Mouse (Mus musculus) gastrocnemius, postnatal 4 days (tissue): ENCODE data around the gene Crebrf. TPM values are rescaled to one million over a fixed set of nuclear protein-coding genes. Genes with fewer than 3 reads are reported as not detected.

Experiments used
- DNase-seq, 2 experiments: peaks; one replicate each; pipeline ENCODE4 v3.0.0; 2021 to 2022; ENCODE audit warnings: low spot score in 2 of 2, mixed read lengths in 2 of 2
- total RNA-seq, 2 experiments: library from RNA; stranded (reverse); gene quantifications; 2 replicates each; pipeline ENCODE4 v1.2.3; 2021

Crebrf gene
- total RNA-seq, 2 experiments from 2014 or later: 13.3 to 13.5 TPM

DNA sequence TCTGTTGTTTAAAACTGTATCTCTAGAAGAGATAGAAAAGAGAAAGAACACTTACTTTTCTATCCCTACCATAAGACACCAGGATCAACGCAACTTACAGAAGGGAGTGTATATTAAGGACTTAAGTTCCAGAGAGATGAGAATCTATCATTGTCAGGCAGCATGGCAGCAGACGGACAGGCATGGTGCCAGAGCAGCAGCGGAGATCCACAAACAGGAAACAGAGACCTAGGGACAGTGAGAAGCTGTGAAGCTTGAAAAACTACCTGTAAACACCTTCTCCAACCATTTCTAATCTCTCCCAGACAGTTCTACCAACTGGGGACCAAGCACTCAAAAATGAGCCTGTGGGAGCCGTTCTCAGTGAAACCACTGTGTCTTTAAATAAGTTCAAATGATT lies 11.8 kb upstream of the Crebrf start:
- no peak for DNase-seq

DNA sequence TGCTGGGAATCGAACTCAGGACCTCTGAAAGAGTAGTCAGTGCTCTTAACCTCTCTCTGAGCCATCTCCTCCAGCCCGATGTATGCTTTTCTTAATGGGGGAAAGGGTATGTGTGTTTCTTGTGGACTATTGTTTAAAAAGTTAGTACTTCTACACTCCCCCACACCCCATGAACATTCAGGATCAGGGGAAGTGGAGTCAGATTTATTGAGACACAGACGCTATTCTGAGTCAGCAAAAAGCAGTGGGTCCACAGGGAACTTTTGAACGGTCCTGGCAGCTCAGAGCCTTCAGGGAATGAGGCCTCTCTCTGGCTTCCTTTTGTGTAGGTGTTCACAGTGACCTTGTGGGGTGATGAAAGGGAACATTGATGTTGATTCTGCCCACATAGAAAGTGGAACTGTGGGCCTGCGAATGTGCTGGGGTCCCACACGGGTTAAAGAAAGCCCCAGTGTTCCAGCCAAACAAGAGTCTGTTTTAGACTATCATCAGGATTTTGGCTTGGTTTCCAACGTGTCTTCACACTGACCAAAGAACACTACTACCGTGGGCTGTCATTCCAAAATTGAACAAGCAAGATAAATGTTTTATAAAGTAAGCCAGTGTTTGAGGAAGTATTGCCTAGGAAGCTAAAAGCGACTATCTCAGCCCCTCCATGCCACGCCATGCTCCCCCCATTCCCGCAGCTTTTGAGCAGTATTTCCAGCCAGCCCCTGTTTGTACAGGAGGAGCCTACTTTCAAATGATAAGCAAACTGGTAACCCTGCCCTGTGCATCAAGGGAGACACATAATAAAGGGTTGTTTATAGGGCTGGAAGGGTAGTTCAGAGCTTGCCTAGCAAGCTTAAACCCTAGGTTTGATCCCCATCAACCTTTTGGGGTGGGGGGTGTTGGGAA lies 9.7 kb upstream of the Crebrf start:
- no peak for DNase-seq

DNA sequence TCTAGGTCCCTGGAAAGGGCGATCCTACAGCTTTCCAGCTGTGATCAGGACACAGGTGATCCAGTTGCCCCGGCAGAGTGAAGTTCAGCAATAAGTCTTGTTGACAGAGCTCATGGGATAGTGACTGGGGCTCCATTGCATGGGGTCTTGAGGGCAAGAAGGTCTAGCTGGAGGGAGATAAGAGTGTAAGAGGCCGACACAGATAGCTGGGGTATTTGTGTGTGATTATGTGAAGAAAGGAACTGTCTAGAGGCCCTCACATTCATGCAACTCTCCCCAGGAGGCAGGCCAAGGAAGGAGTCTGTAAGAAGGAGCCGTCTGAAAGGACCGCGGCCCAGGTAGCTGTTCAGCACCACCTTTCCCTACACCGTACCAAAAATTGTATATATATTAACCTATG lies 8.4 kb upstream of the Crebrf start:
- no peak for DNase-seq

DNA sequence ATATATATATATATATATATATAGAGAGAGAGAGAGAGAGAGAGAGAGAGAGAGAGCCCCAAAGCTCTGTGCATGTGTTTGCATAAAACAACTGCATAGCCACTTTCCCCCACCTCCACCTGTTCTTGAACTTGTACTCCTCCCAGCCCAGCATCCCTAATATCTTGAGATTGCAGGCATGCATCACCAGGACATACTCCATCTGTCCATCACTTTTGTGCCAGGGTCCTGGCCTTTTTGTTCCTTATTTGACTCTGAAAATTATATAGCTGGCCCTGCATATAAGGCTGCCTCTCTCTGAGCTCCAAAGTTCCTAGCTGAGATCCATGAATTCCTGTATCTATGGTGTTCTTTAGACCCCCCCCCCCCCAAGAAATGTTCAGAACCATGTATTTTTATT lies 7.0 kb upstream of the Crebrf start:
- DNase-seq: no peak

DNA sequence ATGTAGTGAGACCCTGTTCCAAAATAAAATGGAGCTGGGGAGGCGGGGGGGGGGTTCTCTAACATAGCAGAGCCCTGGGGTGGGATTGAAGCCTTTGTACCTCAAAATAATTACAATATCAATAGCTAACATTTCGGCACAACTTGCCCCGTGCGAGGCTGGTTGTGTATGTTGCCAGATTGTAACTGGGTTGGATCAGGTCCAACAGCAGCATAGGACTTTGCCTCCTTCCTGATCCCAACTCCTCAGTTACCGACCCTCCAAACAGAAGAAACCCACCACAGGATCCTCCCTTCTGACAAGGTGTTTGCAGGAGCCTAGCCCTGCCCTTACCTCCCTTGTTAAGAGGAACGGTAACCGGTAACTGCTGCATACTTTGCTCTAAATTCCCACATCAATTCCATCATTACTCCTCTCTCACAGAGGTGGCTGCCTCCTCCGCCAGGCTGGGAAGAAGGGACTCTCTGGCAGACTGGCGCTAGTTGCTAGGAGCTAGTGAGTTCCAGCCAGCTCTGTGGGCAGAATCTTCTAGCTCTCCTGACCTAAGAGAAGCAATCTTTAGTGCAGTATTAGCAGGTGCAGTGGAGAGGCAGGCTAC lies 6.4 kb upstream of the Crebrf start:
- DNase-seq: no peak

DNA sequence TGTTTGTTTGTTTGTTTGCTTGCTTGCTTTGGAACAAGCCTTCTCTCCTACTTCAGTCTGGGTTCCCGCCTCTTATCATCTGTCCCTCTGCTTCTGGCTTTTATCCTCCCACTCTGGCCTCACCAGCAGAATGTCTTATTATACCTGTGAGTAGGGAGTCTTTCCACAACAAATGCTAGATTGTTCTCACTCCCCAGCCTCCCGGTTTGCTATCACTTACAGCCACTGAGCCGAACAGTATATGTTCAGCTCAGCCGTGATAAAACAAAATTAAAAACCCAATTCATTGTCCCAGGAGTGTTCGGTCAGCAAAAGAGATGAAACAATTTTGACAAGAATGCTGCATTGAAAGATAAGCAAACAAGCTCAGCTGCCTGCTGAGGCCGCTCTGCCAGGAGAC lies 5.4 kb upstream of the Crebrf start:
- DNase-seq: no peak

DNA sequence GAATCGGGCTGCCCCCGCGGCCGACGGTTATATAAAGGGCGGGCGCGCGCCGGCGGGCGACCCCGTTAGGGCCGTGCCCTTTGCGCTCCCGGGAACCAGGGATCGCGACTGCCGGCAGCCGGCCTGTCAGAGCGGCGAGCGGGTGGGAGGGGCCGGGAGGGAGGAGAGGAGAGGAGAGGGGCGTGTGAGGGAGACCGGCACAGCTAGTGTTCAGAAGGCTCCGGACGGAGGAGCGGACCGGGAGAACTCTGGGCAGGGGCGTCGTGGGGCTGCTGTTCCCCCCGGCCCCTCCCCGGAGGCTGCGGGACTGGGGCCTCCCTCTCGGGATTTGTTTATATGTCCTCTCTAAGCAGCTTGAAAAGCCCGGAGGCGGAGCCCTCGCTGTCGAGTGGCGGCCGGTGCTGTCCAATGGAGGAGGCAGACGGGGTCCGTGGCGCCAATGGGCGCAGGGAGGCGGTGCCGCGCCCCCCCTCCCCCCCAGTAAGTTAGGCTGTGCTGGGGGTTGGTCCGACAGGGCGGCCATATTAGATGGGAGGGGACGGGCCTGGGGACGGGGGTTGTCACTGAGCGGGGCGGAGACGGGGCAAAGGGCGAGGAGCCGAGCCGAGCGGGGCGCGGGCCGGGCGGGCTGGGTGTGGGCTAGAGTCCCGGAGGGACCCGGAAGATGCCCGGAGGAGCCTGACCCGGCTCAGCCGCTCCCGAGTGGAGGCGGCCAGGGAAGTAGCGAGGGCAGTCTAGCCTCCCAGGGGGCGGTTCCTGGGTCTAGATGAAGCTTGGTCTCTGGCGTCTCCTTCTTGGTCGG lies 667 bp downstream of the Crebrf start:
- peak; percentile 81 to 95 for DNase-seq

DNA sequence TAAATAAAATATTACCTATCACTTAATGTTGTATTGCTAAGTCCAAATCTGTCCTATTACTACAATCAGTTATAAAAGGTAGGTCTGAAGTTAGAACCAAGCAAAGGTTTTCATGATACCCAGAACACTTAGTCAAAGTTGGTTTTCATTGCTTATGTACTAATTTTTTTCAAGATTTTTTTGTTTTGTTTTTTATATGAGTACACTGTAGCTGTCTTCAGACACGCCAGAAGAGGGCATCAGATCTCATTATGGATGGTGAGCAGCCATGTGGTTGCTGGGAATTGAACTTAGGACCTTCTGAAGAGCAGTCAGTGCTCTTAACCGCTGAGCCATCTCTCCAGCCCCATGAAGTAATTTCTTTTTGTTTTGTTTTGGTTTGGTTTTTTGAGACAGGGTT lies 2.4 kb downstream of the Crebrf start:
- no peak for DNase-seq

DNA sequence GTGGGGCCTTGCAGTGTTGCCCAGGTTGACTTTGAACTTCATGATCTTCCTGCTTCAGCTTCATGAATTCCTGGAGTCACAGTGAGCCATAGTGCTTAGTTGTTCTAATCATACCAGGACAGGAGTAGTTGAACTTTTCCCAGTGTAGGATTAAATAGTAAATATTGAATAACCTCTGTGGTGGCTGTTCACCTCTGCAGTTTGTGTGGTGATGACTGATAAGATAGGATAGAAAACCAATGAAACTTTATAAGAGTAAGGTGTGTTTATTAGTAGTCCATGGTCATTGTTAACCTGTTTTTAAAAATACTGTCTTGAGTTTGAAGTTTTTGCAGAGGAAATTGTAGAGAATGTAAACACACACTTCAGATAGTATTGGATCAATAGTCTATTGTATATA lies 4.0 kb downstream of the Crebrf start:
- no peak for DNase-seq

DNA sequence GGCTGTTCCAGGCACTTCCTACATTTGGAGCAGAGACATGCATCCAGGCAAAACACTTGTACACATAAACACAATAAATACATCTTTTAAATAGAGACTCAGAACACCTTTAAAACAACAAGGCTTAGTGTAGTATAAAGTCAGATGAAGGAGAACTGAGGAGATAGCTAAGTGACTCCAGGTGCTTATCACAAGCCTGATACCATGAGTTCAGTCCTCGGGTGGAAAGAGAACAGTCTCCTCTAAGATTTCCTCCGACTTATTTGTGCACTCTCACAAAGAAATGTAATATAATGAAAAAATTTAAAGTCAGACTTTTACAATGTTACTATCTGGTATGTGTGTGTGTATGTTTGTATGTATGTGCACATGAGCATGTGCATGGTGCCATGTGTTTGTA lies 6.4 kb downstream of the Crebrf start:
- DNase-seq: no peak

DNA sequence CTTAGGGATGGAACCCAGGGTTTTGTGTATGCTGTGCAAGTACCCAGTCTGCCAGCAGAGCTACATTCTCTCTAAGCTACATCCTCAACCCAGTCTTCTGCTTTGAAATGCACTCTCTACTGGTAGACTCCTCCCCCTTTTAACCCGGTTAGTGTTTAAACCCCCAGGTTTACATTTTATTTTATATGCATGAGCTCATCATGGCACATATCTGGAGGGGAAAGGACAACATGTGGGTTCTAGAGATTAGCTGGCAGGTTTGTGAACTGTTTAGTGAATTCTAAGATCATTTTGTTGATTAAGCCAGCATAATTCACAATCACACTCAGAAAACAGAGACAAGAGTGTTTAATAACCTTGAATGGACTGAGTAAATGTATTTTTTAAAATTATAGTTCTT lies 9.3 kb downstream of the Crebrf start:
- no peak for DNase-seq

DNA sequence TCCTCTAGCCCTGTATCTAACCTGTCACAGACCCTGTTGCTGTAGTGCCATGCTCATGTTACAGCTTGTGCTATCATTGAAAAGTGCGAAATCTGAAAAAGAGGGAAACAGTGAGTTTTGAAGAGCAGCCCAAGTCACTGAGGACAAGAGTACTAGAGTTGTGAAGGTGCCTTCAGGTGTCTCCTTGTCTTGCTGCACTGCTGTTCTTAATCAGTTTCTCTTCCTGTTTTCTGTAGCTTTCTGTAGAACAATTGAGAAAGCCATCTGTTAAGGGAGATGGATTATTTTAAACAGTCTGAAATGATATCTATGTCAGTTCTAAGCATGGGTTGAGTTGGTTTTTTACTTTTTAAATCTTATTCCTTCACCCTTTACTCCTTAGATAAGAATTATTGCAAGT lies 11.2 kb downstream of the Crebrf start:
- DNase-seq: no peak

DNA sequence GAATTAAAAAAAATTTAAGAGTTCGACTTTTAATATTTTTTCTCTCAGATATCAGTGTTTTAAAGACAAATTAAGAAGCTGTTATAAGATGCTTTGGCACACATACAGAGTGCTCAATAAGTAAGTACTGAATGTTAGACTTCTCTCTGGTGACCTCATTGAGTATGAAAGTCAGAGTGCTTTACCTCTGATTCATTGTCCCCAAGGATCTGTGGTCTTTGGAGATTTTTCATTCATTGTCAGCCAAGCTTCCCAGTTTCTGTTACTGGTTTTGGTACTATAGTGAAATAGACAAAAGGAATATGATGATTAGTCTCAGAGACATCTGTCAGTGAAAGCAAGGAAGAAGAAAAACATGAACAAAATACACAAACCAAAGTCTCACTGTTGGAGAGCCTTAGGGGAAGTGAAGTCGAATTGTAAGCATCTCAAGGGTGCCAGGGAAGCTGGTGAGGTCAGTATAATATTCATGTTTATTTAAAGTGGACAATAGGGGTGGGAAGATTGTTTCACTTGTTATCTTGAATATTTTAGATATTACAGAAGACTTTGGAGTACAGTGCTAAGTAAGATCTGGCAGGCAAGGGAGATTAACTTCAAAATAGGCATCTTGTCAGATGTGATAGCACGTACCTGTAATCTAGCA lies 11.8 kb downstream of the Crebrf start:
- DNase-seq: no peak

DNA sequence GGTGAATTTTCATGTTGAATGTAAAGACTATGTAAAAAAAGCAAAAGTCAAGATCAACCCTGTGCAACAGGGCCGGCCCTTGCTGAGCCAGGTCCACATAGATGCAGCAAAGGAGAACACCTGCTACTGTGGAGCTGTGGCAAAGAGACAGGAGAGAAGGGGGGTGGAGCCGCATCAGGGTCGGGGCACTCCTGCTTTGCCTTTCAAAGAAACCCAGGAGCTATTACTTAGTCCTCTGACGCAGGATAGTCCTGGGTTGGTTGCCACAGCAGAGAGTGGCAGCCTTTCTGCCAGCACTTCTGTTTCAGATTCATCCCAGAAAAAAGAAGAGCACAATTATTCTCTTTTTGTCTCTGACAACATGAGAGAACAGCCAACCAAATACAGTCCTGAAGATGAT lies 27.1 kb downstream of the Crebrf start:
- DNase-seq: no peak

DNA sequence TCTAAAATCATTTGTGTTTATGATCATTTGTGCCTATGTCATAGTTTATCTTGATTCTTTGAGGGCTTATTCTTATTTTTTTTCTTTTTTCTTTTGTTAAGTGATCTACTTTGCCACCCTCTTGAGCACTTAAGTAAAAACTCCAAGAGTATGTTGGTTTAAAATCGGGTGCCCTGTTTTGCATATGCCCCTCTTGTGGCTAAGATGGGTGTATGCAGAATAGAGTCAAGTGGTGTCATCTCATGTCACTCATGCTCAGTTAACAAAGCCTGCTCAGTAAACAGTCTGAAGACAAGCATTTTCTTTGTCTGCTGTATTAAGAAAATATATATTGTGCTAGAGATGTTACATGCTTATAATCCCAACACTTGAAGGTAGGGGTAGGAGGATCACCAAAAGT lies 27.8 kb downstream of the Crebrf start:
- DNase-seq: no peak

DNA sequence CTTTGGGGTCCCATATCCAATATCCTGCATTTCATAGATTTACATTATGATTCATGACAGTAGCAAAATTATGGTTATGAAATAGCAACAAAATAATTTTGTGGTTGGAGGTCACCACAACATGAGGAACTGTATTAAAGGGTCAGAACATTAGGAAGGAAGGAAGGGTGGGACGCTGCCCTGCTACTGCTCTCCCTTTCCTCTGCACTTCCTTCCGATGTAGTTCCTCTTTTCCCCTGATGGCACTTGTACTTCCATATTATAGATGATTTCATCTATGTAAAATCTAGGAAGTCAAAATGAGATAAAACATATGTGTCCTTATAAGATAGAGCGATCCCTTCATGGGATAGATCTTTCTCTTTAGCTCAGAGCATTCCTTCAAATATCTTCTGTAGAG lies 34.5 kb downstream of the Crebrf start:
- no peak for DNase-seq

DNA sequence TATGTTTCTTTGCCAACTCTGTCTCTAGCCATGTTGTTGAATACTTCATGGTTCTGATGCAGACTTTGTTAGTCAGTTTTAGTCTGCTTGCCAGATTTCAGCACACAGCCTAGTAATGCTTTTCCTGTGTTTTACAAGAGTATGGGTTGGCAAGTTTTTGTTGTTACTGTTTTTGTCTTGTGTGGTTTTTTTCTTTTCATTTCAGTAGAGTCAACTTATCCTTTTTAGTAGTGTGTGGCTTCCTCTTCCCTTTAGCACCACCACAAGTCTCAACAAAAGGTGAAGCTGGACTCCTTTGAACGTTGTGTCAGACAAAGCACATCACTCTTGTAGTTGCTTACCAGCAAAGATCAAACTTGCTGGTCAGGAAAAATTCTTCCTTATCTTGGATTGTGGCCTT lies 36.8 kb downstream of the Crebrf start:
- no peak for DNase-seq

DNA sequence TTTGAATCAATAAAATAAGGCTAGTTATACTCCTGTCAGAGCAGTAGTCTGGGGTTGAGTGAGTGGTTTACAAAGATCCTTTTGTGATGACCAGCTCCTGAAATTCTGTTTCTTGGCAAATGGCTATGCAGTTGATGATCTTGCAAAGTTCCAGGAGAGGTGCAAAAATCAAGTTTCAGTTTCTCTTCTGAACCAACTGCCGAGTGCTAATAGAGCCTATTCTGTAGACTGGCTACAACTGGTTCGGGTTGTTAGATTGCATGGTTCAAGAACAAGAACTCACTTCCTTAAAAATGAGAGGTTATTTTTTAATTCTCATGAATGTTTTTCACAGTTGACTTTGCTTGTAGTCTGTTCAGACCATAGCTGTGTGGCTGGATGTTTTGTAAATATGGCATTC lies 38.0 kb downstream of the Crebrf start:
- no peak for DNase-seq

DNA sequence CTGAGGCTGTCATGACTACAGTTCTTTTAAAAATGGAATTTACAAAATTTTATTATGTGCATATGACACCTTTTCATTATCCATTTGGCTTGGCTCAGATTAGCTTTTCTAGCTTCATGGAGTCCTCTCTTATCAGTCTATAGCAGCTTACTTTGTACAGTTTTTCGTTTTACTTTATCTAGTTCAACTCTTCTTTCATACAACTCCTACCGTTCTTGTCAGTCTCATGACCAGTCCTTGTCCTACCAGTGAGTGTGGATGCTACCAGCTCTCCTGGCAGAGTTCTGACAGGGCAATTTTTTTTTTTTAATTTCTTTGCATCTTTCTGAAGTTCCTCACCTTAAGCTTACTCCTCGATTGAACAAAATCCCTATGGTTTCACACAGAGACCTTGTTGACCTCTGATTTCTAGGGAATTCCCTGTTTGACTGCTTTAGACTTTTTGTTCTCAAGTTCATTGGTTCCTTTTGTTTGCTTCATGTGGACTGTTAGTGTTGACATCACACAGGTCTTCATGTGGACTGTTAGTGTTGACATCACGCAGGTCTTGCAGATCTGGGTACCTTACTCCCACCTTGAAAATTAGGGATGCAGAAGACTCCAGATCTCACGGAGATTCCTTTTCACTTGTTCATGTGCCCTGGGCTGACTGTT lies 51.8 kb downstream of the Crebrf start:
- DNase-seq: no peak

DNA sequence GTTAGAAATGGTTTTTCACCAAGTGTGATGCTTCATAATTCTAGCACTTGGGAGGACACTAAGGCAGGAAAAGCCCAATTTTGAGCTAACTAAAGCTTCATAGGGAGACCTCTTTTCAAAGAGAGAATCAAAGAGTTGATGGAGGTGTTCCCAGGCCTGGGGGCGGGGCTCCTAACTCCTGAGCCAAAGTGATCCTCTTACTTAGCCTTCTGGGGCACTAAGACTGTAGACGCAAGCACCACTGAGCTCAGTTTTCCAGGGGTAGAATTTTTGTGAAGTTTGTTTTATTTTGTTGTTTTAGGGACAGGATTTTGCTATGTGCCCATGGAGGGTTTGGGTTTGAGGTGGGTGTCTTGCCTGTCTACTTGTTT lies 52.3 kb downstream of the Crebrf start:
- no peak for DNase-seq

DNA sequence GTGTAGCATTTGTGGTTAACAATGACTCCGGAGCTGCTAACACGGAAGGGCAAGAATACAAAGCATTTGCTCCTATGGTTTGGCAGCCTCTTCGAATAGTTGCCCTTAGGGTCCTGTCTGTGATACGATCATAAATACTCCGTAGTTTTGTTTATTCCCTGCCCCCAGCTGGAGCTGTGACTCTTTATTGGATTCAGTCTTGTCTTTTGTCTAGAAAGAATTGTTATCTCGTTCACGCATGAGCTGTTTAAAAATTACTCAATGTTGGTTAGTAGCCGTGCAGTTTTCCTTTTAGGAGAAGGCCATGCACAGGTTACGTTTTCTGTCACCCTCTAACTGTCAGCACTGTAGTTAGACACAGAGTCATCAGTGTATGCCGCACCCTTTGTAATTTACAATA lies 60.8 kb downstream of the Crebrf start:
- no peak for DNase-seq
